Mouse (Mus musculus): ENCODE measurements around the gene Dlk2. TPM values are rescaled to one million over a fixed set of nuclear protein-coding genes. Genes with fewer than 3 reads are reported as not detected.

Gene Dlk2
- polyA plus RNA-seq, 1 experiment: 0.38 TPM

GRCm38 (mm10) chr17:46301892-46302291 is 4.7 kb downstream of the Dlk2 start:
- TF ChIP-seq POLR2A (IDR thresholded peaks at IDR 0.05; ENCODE audit: control insufficient read depth, low read depth, low read length) (no peak), CTCF (IDR thresholded peaks at IDR 0.05; ENCODE audit: control insufficient read depth, insufficient read depth, insufficient replicate concordance, low read depth, low read length) (no peak)
- Histone ChIP-seq H3K4me3 (ENCODE audit: control insufficient read depth, low read depth, low read length) (no peak overlapping the region), H3K36me3 (ENCODE audit: control insufficient read depth, insufficient read depth, low read length) (no peaks in the 10 kb centered on the region), H3K4me1 (ENCODE audit: control insufficient read depth, insufficient read depth, low read length) (peaks cover 15% of the 10 kb centered on the region), H3K27me3 (ENCODE audit: control insufficient read depth, insufficient read depth, low read length) (peaks cover 3% of the 10 kb centered on the region; the same call in 1 of the 2 replicates), H3K27ac (ENCODE audit: control insufficient read depth, insufficient read depth, low read depth, low read length) (no peak overlapping the region)

- H3K4me3 ChIP-seq (ENCODE audit: control insufficient read depth, low read depth, low read length): no peak overlapping the region
- TF ChIP-seq CTCF (IDR thresholded peaks at IDR 0.05; ENCODE audit: control insufficient read depth, insufficient read depth, insufficient replicate concordance, low read depth, low read length) (no peak), POLR2A (IDR thresholded peaks at IDR 0.05; ENCODE audit: control insufficient read depth, low read depth, low read length) (no peak)
- no peaks in the 10 kb centered on the region for H3K36me3 ChIP-seq (ENCODE audit: control insufficient read depth, insufficient read depth, low read length)
- no peak overlapping the region for H3K27ac ChIP-seq (ENCODE audit: control insufficient read depth, insufficient read depth, low read depth, low read length)
- H3K27me3 ChIP-seq (ENCODE audit: control insufficient read depth, insufficient read depth, low read length): no peaks in the 10 kb centered on the region
- H3K4me1 ChIP-seq (ENCODE audit: control insufficient read depth, insufficient read depth, low read length): no peaks in the 10 kb centered on the region; the same call in 1 of the 2 replicates
Measured at GRCm38 (mm10) chr17:46304184-46304583, 7.0 kb downstream of the Dlk2 start.

- Histone ChIP-seq H3K4me3 (ENCODE audit: control insufficient read depth, low read depth, low read length) (no peak overlapping the region), H3K4me1 (ENCODE audit: control insufficient read depth, insufficient read depth, low read length) (no peaks in the 10 kb centered on the region; the same call in 1 of the 2 replicates), H3K27ac (ENCODE audit: control insufficient read depth, insufficient read depth, low read depth, low read length) (no peak overlapping the region), H3K36me3 (ENCODE audit: control insufficient read depth, insufficient read depth, low read length) (no peaks in the 10 kb centered on the region), H3K27me3 (ENCODE audit: control insufficient read depth, insufficient read depth, low read length) (no peaks in the 10 kb centered on the region)
- no peak for TF ChIP-seq POLR2A (IDR thresholded peaks at IDR 0.05; ENCODE audit: control insufficient read depth, low read depth, low read length)
- TF ChIP-seq CTCF (IDR thresholded peaks at IDR 0.05; ENCODE audit: control insufficient read depth, insufficient read depth, insufficient replicate concordance, low read depth, low read length): no peak
Measured at GRCm38 (mm10) chr17:46306956-46307355, 9.7 kb downstream of the Dlk2 start.

DNA sequence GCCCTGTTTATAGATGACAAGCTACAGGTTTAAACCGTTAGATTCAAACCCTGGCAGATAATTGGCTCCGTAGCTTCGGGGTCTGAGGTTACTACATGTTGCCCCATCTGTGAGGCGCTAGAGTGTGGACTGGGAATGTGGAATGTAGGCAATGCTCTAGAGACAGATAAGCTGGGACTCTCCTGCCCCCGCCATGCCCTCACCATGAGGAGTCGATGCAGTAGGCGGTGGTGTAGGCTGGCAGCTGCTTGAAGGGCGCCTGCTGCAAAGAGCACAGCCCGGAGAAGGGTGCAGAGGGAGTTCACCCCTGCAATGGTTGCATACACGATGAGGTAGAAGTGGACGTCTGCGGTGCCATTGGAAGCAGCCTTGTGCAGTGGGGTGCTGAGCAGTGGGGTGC is 12.6 kb downstream of the Dlk2 start:
- Histone ChIP-seq H3K27ac (ENCODE audit: control insufficient read depth, insufficient read depth, low read depth, low read length) (no peak overlapping the region), H3K4me1 (ENCODE audit: control insufficient read depth, insufficient read depth, low read length) (no peaks in the 10 kb centered on the region; the same call in 1 of the 2 replicates), H3K36me3 (ENCODE audit: control insufficient read depth, insufficient read depth, low read length) (no peaks in the 10 kb centered on the region; the same call in 1 of the 2 replicates), H3K4me3 (ENCODE audit: control insufficient read depth, low read depth, low read length) (no peak overlapping the region), H3K27me3 (ENCODE audit: control insufficient read depth, insufficient read depth, low read length) (no peaks in the 10 kb centered on the region)
- no peak for TF ChIP-seq POLR2A (IDR thresholded peaks at IDR 0.05; ENCODE audit: control insufficient read depth, low read depth, low read length)
- no peak for TF ChIP-seq CTCF (IDR thresholded peaks at IDR 0.05; ENCODE audit: control insufficient read depth, insufficient read depth, insufficient replicate concordance, low read depth, low read length)

GRCm38 (mm10) chr17:46310515-46310914 is 13.3 kb downstream of the Dlk2 start:
- Histone ChIP-seq H3K36me3 (ENCODE audit: control insufficient read depth, insufficient read depth, low read length) (no peaks in the 10 kb centered on the region; the same call in 1 of the 2 replicates), H3K4me3 (ENCODE audit: control insufficient read depth, low read depth, low read length) (no peak overlapping the region), H3K27me3 (ENCODE audit: control insufficient read depth, insufficient read depth, low read length) (no peaks in the 10 kb centered on the region), H3K27ac (ENCODE audit: control insufficient read depth, insufficient read depth, low read depth, low read length) (no peak overlapping the region), H3K4me1 (ENCODE audit: control insufficient read depth, insufficient read depth, low read length) (no peaks in the 10 kb centered on the region; the same call in 1 of the 2 replicates)
- TF ChIP-seq POLR2A (IDR thresholded peaks at IDR 0.05; ENCODE audit: control insufficient read depth, low read depth, low read length) (no peak), CTCF (IDR thresholded peaks at IDR 0.05; ENCODE audit: control insufficient read depth, insufficient read depth, insufficient replicate concordance, low read depth, low read length) (no peak)

DNA sequence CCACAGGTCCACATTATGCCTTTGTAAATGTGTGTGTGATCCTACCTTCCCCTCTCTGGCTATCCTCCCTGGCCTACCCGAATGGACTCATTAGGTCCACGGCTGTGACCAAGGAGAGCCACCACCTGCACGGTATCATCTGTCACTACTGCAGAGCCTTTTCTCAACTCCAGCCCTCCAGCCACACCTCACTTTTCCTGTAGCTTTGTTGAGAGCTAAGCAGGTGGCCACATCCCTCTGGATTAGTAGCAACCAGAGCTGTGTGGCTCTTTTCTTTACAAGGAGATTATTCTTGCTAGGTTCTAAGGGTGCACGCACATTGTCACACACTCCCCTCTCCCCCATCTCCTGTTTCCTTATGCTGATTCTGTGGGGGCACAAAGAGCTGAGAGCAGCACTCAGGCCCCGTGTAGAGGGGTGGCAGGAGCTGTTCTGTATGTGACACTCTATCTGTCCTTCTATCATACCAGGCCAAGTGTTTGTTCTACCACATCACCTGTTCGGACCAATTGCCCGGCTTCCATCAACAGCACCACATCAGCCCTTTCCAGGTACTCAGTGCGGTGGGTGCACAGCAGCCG is 16.0 kb downstream of the Dlk2 start:
- H3K4me1 ChIP-seq (ENCODE audit: control insufficient read depth, insufficient read depth, low read length): no peaks in the 10 kb centered on the region; the same call in 1 of the 2 replicates
- TF ChIP-seq CTCF (IDR thresholded peaks at IDR 0.05; ENCODE audit: control insufficient read depth, insufficient read depth, insufficient replicate concordance, low read depth, low read length) (no peak), POLR2A (IDR thresholded peaks at IDR 0.05; ENCODE audit: control insufficient read depth, low read depth, low read length) (no peak)
- no peak overlapping the region for H3K27ac ChIP-seq (ENCODE audit: control insufficient read depth, insufficient read depth, low read depth, low read length)
- no peak overlapping the region for H3K4me3 ChIP-seq (ENCODE audit: control insufficient read depth, low read depth, low read length)
- H3K36me3 ChIP-seq (ENCODE audit: control insufficient read depth, insufficient read depth, low read length): no peaks in the 10 kb centered on the region; the same call in 1 of the 2 replicates
- H3K27me3 ChIP-seq (ENCODE audit: control insufficient read depth, insufficient read depth, low read length): no peaks in the 10 kb centered on the region

DNA sequence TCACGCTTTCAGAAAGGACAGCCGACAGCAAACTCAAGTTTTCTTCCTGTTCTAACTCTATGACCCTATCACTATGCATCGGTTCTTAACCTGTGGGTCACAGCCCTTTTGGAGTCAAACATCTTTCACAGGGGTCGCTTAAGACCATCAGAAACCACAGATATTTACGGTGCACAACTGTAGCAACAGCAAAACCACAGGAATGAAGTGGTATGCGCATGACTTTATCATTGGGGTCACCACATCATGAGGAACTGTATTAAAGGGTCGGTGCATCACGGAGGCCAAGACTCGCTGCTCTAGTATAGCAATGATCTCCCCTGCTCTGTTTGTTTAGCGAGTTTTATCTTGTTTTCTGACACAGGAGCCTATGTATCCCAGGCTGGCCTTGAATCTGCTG is 18.6 kb downstream of the Dlk2 start:
- no peak overlapping the region for H3K4me3 ChIP-seq (ENCODE audit: control insufficient read depth, low read depth, low read length)
- H3K4me1 ChIP-seq (ENCODE audit: control insufficient read depth, insufficient read depth, low read length): no peaks in the 10 kb centered on the region
- no peak for TF ChIP-seq POLR2A (IDR thresholded peaks at IDR 0.05; ENCODE audit: control insufficient read depth, low read depth, low read length)
- no peak for TF ChIP-seq CTCF (IDR thresholded peaks at IDR 0.05; ENCODE audit: control insufficient read depth, insufficient read depth, insufficient replicate concordance, low read depth, low read length)
- H3K27me3 ChIP-seq (ENCODE audit: control insufficient read depth, insufficient read depth, low read length): no peaks in the 10 kb centered on the region
- no peaks in the 10 kb centered on the region; the same call in 1 of the 2 replicates for H3K36me3 ChIP-seq (ENCODE audit: control insufficient read depth, insufficient read depth, low read length)
- no peak overlapping the region for H3K27ac ChIP-seq (ENCODE audit: control insufficient read depth, insufficient read depth, low read depth, low read length)

All from testis, adult 2 months (tissue).